Mouse (Mus musculus) embryonic facial prominence, embryonic 11.5 days (tissue): ENCODE measurements around the gene Spint3. TPM values are rescaled to one million over a fixed set of nuclear protein-coding genes. Genes with fewer than 3 reads are reported as not detected.
A peak's percentile ranks its signal among the peaks of the same experiment; 100 is the strongest.

ENCODE experiments used
- ATAC-seq: fragments of 200-750 bp; cut with Nextera tagmentation; replicated peaks from 2 replicates; pipeline ENCODE4 v1.8.0; 2017; ENCODE audit warnings: low read depth; ENCODE audit not compliant: insufficient number of reproducible peaks, low FRiP score, low TSS enrichment
- DNase-seq: peaks from one replicate; pipeline ENCODE4 v3.0.0-alpha.2; 2015; ENCODE audit warnings: low spot score
- H3K27ac ChIP-seq: fragments of 300-500 bp; sonication (generic); replicated peaks from 2 replicates; pipeline ENCODE4 v1.5.1; 2014; ENCODE audit warnings: mild to moderate bottlenecking, low read depth, low read length, control low read depth
- H3K27me3 ChIP-seq: fragments of 300-500 bp; sonication (generic); 2 replicates; pipeline ENCODE4 v1.6.1; 2014; ENCODE audit warnings: mild to moderate bottlenecking, low read length, moderate library complexity, mixed read lengths; ENCODE audit not compliant: control insufficient read depth, insufficient read depth
- H3K36me3 ChIP-seq: fragments of 300-500 bp; sonication (generic); replicated peaks from 2 replicates; pipeline ENCODE4 v1.6.1; 2014; ENCODE audit warnings: low read depth, mild to moderate bottlenecking, low read length, moderate library complexity, mixed read lengths; ENCODE audit not compliant: control insufficient read depth, insufficient read depth
- H3K4me1 ChIP-seq: fragments of 300-500 bp; sonication (generic); 2 replicates; pipeline ENCODE4 v1.6.1; 2014; ENCODE audit warnings: low read length, mixed read lengths; ENCODE audit not compliant: control insufficient read depth, insufficient read depth
- H3K4me2 ChIP-seq: fragments of 300-500 bp; sonication (generic); 2 replicates; pipeline ENCODE4 v1.6.1; 2014; ENCODE audit warnings: low read depth, mild to moderate bottlenecking, control low read depth, low read length, moderate library complexity
- H3K4me3 ChIP-seq: fragments of 300-500 bp; sonication (generic); 2 replicates; pipeline ENCODE4 v1.5.1; 2014; ENCODE audit warnings: low read depth, low read length, control low read depth
- H3K9ac ChIP-seq: fragments of 300-500 bp; sonication (generic); replicated peaks from 2 replicates; pipeline ENCODE4 v1.6.1; 2014; ENCODE audit warnings: mild to moderate bottlenecking, control low read depth, low read length
- H3K9me3 ChIP-seq: fragments of 300-500 bp; sonication (generic); replicated peaks from 2 replicates; pipeline ENCODE4 v1.6.1; 2016; ENCODE audit warnings: mild to moderate bottlenecking, low read length, inconsistent platforms, mixed read lengths; ENCODE audit not compliant: control insufficient read depth
- WGBS: fragments of 180-500 bp; shearing (Covaris S2); extraction: QIAGEN DNeasy Blood & Tissue Kit; methylation state at CpG from one replicate; pipeline ENCODE4 v1.1.7; 2014; 5-methylcytosine and 5-hydroxymethylcytosine counted together
- polyA plus RNA-seq: library from polyadenylated mRNA; unstranded; fragments of >200 nt; fragmentation: Nextera tagmentation; extraction: Ambion mirVana; gene quantifications from 2 replicates; pipeline ENCODE4 v1.2.1, GENCODE M21; 2014

Gene Spint3
- polyA plus RNA-seq, 1 experiment from 2014 or later = not detected

GRCm38 (mm10) chr2:164549338-164549737 lies 23.9 kb downstream of the Spint3 start:
- Histone ChIP-seq H3K4me1 (peaks cover 2% of the 10 kb centered on the region; the same call in 1 of the 2 replicates), H3K27me3 (no peaks in the 10 kb centered on the region), H3K27ac (no peak overlapping the region), H3K4me2 (no peak overlapping the region), H3K4me3 (no peak overlapping the region), H3K9ac (no peak overlapping the region), H3K36me3 (no peaks in the 10 kb centered on the region), H3K9me3 (no peaks in the 10 kb centered on the region)
- 38% methylated on average over 4 of the region's 4 CpGs for WGBS
- no peak for ATAC-seq
- no peak for DNase-seq

DNA sequence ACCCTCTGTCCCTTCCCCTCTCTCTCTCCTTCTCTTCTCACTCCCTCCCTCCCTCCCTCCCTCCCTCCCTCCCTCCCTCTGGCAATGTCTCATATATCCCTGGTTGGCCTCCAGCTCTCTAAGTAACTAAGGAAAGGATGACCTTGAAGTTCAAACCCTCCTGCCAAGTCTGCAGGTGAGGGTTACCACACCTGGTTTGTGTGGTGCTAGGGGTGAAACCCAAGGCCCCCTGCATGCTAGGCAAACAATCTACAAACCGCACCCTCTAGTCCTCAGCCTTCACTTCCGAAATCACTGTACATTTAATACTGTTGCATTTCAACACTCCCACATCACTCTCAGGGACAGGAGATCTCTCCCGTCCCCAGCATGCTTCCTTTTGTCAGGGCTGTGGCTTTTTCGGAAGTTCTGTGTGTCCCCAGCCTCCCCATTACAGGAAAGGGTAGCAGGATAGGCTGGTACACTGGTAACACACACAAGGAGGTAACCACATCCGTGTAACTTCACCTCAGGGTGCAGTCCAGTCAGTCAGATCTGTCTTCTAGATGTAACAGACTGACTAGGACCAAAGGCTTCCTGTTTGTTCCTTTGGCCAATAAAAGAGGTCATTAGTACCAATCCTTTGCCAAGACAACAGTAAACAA lies 28.7 kb downstream of the Spint3 start:
- Histone ChIP-seq H3K27me3 (no peaks in the 10 kb centered on the region), H3K9me3 (no peaks in the 10 kb centered on the region), H3K27ac (no peak overlapping the region), H3K36me3 (no peaks in the 10 kb centered on the region), H3K9ac (no peak overlapping the region), H3K4me2 (no peak overlapping the region), H3K4me3 (no peak overlapping the region), H3K4me1 (no peaks in the 10 kb centered on the region)
- ATAC-seq (no peak), DNase-seq (no peak)
- 41% methylated on average over 5 of the region's 5 CpGs for WGBS

GRCm38 (mm10) chr2:164543745-164544144 lies 29.5 kb downstream of the Spint3 start:
- H3K4me1 ChIP-seq = no peaks in the 10 kb centered on the region
- no peaks in the 10 kb centered on the region for H3K9me3 ChIP-seq
- H3K4me2 ChIP-seq = no peak overlapping the region
- H3K9ac ChIP-seq = no peak overlapping the region
- DNase-seq (no peak), ATAC-seq (0 out of 2 replicates have a peak, but pooled peaks have one; percentile 39)
- no peaks in the 10 kb centered on the region for H3K27me3 ChIP-seq
- H3K4me3 ChIP-seq = no peak overlapping the region
- 62% methylated on average over 2 of the region's 2 CpGs for WGBS
- no peaks in the 10 kb centered on the region for H3K36me3 ChIP-seq
- H3K27ac ChIP-seq = no peak overlapping the region

GRCm38 (mm10) chr2:164542598-164542997 lies 30.7 kb downstream of the Spint3 start:
- H3K4me2 ChIP-seq = no peak overlapping the region
- ATAC-seq = no peak
- WGBS = 86% methylated on average over 7 of the region's 7 CpGs

DNA sequence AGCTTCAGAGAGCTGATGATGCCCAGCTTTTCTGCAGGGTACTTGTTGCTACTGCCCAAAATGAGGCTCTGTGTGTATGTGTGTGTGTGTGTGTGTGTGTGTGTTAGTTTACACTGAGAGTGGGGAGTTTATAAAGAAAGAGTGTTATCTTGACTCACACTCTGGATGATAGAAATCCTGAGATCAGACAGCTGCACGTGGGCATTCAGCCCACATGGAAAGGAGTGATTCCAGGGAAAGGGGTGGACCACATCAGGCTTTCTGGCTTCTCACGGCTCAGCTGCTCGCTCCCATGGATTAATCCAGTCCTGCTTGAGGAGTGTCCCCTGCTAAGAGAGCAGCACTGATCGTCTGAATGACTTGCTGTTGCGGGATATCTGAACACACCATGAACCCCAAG lies 31.1 kb downstream of the Spint3 start:
- Histone ChIP-seq H3K4me1 (no peaks in the 10 kb centered on the region), H3K27ac (no peak overlapping the region), H3K9ac (no peak overlapping the region), H3K4me2 (no peak overlapping the region), H3K27me3 (no peaks in the 10 kb centered on the region), H3K36me3 (no peaks in the 10 kb centered on the region), H3K9me3 (no peaks in the 10 kb centered on the region), H3K4me3 (no peak overlapping the region)
- no peak for DNase-seq
- 78% methylated on average over 5 of the region's 5 CpGs for WGBS
- no peak for ATAC-seq

More at GRCm38 (mm10) chr2:164542598-164542997, 30.7 kb downstream of the Spint3 start:
- H3K36me3 ChIP-seq = no peaks in the 10 kb centered on the region
- no peak overlapping the region for H3K4me3 ChIP-seq
- H3K4me1 ChIP-seq = no peaks in the 10 kb centered on the region
- no peak overlapping the region for H3K27ac ChIP-seq
- DNase-seq = no peak
- no peak overlapping the region for H3K9ac ChIP-seq
- H3K9me3 ChIP-seq = no peaks in the 10 kb centered on the region
- H3K27me3 ChIP-seq = no peaks in the 10 kb centered on the region

GRCm38 (mm10) chr2:164540652-164541427 lies 32.4 kb downstream of the Spint3 start:
- no peak for ATAC-seq
- Histone ChIP-seq H3K4me3 (no peak overlapping the region), H3K4me2 (no peak overlapping the region), H3K9ac (no peak overlapping the region), H3K9me3 (no peaks in the 10 kb centered on the region), H3K27me3 (no peaks in the 10 kb centered on the region), H3K4me1 (no peaks in the 10 kb centered on the region), H3K27ac (no peak overlapping the region), H3K36me3 (no peaks in the 10 kb centered on the region)
- 37% methylated on average over 8 of the region's 8 CpGs for WGBS
- no peak for DNase-seq

- Histone ChIP-seq H3K4me3 (no peak overlapping the region), H3K36me3 (no peaks in the 10 kb centered on the region), H3K9ac (no peak overlapping the region), H3K27me3 (no peaks in the 10 kb centered on the region), H3K4me2 (no peak overlapping the region), H3K4me1 (no peaks in the 10 kb centered on the region), H3K9me3 (no peaks in the 10 kb centered on the region), H3K27ac (no peak overlapping the region)
- WGBS = 84% methylated on average over 4 of the region's 4 CpGs
- ATAC-seq = no peak
- DNase-seq = no peak
These were observed 36.3 kb downstream of the Spint3 start for GRCm38 (mm10) chr2:164537003-164537402.

- H3K4me3 ChIP-seq = no peak overlapping the region
- WGBS = 63% methylated on average over 10 of the region's 10 CpGs
- no peak overlapping the region for H3K4me2 ChIP-seq
- H3K9me3 ChIP-seq = no peaks in the 10 kb centered on the region
- DNase-seq (no peak), ATAC-seq (no peak)
- no peaks in the 10 kb centered on the region for H3K27me3 ChIP-seq
- H3K36me3 ChIP-seq = no peaks in the 10 kb centered on the region
- no peak overlapping the region for H3K27ac ChIP-seq
- no peak overlapping the region for H3K9ac ChIP-seq
- H3K4me1 ChIP-seq = no peaks in the 10 kb centered on the region
These were observed 38.9 kb downstream of the Spint3 start for GRCm38 (mm10) chr2:164534315-164534714.
